Mouse (Mus musculus): ENCODE results near the gene Eya4.

DNA sequence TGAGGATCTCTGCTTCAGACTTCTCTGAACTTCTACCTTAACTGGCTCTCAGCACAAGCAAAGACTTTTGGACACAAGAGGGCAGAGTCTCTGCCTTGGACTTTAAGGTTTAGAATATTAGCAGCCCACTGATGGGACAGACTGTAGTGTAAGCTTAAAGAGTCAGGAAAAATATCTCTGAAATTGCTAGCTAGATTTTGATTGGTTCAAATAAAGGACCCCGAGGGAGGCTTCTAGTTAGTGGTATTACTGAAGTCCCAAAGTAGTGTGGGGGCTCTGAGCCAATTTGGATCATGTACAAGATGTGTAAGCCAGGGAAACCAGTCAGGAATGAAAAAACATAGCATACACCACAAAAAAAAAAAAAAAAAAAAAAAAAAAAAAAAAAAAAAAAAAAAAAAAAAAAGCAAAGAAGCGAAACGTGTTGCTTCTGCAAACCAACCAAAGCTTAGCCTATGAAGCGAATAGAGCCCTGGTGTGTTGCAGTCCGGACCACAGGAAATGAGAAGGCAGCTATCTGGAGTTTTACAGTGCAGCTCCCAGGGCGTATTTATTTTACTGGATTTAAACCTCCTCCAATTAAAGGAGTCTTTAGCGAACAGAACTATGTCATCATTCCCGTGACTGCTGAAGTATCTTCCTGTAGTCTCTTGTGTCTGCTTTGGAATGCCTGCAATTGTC lies 173.8 kb downstream of the Eya4 start:
- no peak for TF ChIP-seq CTCF (IDR thresholded peaks at IDR 0.05; ENCODE audit: low read depth, low read length)
- no peak for TF ChIP-seq POLR2A (IDR thresholded peaks at IDR 0.05; ENCODE audit: extremely low read depth, insufficient read depth, low read length)

Data from liver, adult 2 months (tissue).